In the genomic region with DNA sequence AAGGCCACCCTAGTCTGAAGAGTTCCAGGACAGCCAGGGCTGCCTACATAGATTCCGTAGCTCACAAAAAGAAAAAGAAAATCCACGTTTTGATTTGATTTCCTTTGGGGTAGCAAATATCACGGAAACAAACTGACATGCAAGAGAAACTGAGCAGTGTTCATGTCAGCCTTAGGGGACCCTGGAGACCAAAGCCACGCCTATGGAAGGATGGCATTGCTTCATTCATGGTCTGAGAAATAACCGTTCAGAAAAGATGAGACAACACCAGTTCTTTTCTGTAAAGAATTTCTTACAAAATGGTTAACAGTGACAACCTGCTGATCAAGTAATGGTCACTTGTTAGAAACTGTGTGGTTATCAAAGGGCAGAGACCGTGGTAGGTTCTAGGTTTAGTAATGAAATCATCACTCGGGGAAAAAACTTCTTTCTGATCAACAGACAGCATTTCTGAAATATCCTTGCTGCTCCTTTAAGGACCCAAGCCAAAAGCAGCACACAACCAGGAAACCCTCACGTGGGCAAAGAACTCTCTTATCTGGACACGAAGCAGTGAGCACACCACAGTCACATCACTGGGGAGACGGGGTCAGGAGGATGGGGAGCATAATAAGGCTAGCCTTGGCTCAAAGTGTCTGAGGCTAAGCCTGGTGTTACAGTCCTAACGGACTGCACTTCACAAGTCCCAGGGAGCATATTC, we compare ENCODE assay signal across 23 mouse cellular contexts. TPM values are rescaled to one million over a fixed set of nuclear protein-coding genes. Genes with fewer than 3 reads are reported as not detected.
DNase-seq lines count a peak whose midpoint lies in the region; ATAC-seq and TF ChIP-seq lines count a peak whose summit lies in the region.
"Had no signal": no experiment of that assay in that cellular context is flagged by ENCODE, and none has a peak within 500 bp of the region (broad histone marks: within the 10 kb centered on the region; RNA-seq: fewer than 3 reads in every experiment).

No protein-coding gene starts in this region.

- no peaks in the 10 kb centered on the region for H3K9me3 ChIP-seq in heart, embryonic 15.5 days (replicated peaks)
- no peaks in the 10 kb centered on the region for H3K9me3 ChIP-seq in midbrain, embryonic 11.5 days (ENCODE audit: control insufficient read depth, low read length)
- no peaks in the 10 kb centered on the region for H3K9me3 ChIP-seq in midbrain, embryonic 16.5 days (replicated peaks; ENCODE audit: control insufficient read depth, low read length, poor library complexity, severe bottlenecking)
- no peaks in the 10 kb centered on the region for H3K9me3 ChIP-seq in liver, embryonic 14.5 days (ENCODE audit: control insufficient read depth, low read length)
- H3K9me3 ChIP-seq in hindbrain, embryonic 10.5 days = no peaks in the 10 kb centered on the region
- H3K9me3 ChIP-seq: intestine, embryonic 15.5 days; limb, embryonic 15.5 days; midbrain, embryonic 13.5 days had no signal

- H3K27ac ChIP-seq in heart, embryonic 15.5 days = 0 out of 2 replicates have a peak overlapping the region, but pooled peaks have one; percentile 13
- no peak overlapping the region for H3K27ac ChIP-seq in midbrain, embryonic 11.5 days (ENCODE audit: low read depth, low read length)
- H3K27ac ChIP-seq in midbrain, embryonic 16.5 days (ENCODE audit: low read length) = no peak overlapping the region
- H3K27ac ChIP-seq in liver, embryonic 14.5 days = no peak overlapping the region
- H3K27ac ChIP-seq in hindbrain, embryonic 10.5 days = no peak overlapping the region
- H3K27ac ChIP-seq: intestine, embryonic 15.5 days; left cerebral cortex, adult 2 months; limb, embryonic 15.5 days; macrophage; midbrain, embryonic 13.5 days had no signal

- H3K4me3 ChIP-seq in heart, embryonic 15.5 days = no peak overlapping the region
- no peak overlapping the region for H3K4me3 ChIP-seq in midbrain, embryonic 11.5 days (ENCODE audit: low read depth, low read length)
- no peak overlapping the region for H3K4me3 ChIP-seq in midbrain, embryonic 16.5 days (ENCODE audit: low read depth, low read length)
- H3K4me3 ChIP-seq in liver, embryonic 14.5 days (ENCODE audit: insufficient read depth in 1 of 2, low read depth in 2 of 2, low read length in 2 of 2) = no peak overlapping the region
- no peak overlapping the region for H3K4me3 ChIP-seq in hindbrain, embryonic 10.5 days
- H3K4me3 ChIP-seq: intestine, embryonic 15.5 days; left cerebral cortex, adult 2 months; limb, embryonic 15.5 days; midbrain, embryonic 13.5 days had no signal

- H3K36me3 ChIP-seq in heart, embryonic 15.5 days = peaks cover 80% of the 10 kb centered on the region
- peaks cover 3% of the 10 kb centered on the region; the same call in 1 of the 2 replicates for H3K36me3 ChIP-seq in midbrain, embryonic 11.5 days (ENCODE audit: control insufficient read depth, insufficient read depth, low read length)
- H3K36me3 ChIP-seq in midbrain, embryonic 16.5 days (ENCODE audit: control insufficient read depth, insufficient read depth, low read length) = peaks cover 55% of the 10 kb centered on the region
- no peaks in the 10 kb centered on the region for H3K36me3 ChIP-seq in liver, embryonic 14.5 days (replicated peaks; ENCODE audit: control insufficient read depth, insufficient read depth, low read depth)
- peaks cover 97% of the 10 kb centered on the region for H3K36me3 ChIP-seq in hindbrain, embryonic 10.5 days

- no peak for TF ChIP-seq CTCF in liver, embryonic 14.5 days (IDR thresholded peaks at IDR 0.05; ENCODE audit: low read depth)

- H3K4me2 ChIP-seq in heart, embryonic 15.5 days = no peak overlapping the region
- no peak overlapping the region for H3K4me2 ChIP-seq in midbrain, embryonic 11.5 days
- H3K4me2 ChIP-seq in midbrain, embryonic 16.5 days (ENCODE audit: low read length) = no peak overlapping the region
- peak overlapping the region; percentile 11; the same call in 1 of the 2 replicates for H3K4me2 ChIP-seq in liver, embryonic 14.5 days (ENCODE audit: low read depth)
- H3K4me2 ChIP-seq: intestine, embryonic 15.5 days; limb, embryonic 15.5 days; midbrain, embryonic 13.5 days had no signal

- no peak for TF ChIP-seq EP300 in liver, embryonic 14.5 days (IDR thresholded peaks at IDR 0.05; ENCODE audit: low read depth)

- 65% methylated on average over 11 of the region's 11 CpGs for WGBS in heart, embryonic 15.5 days
- 89% methylated on average over 11 of the region's 11 CpGs for whole genome bisulfite sequencing in midbrain, embryonic 11.5 days
- 90% methylated on average over 11 of the region's 11 CpGs for WGBS in midbrain, embryonic 16.5 days
- WGBS in liver, embryonic 14.5 days (ENCODE audit: insufficient replicate concordance) = 42% methylated on average over 11 of the region's 11 CpGs
- WGBS in hindbrain, embryonic 10.5 days = 88% methylated on average over 11 of the region's 11 CpGs

- no peaks in the 10 kb centered on the region for H3K27me3 ChIP-seq in heart, embryonic 15.5 days
- H3K27me3 ChIP-seq in midbrain, embryonic 11.5 days (ENCODE audit: control insufficient read depth, insufficient read depth, low read length) = no peaks in the 10 kb centered on the region
- no peaks in the 10 kb centered on the region for H3K27me3 ChIP-seq in midbrain, embryonic 16.5 days (ENCODE audit: control insufficient read depth, insufficient read depth, low read depth, low read length)
- no peaks in the 10 kb centered on the region for H3K27me3 ChIP-seq in liver, embryonic 14.5 days (ENCODE audit: control insufficient read depth, insufficient read depth, low read length)
- no peaks in the 10 kb centered on the region for H3K27me3 ChIP-seq in hindbrain, embryonic 10.5 days (ENCODE audit: insufficient read depth, poor library complexity, severe bottlenecking)
- H3K27me3 ChIP-seq: intestine, embryonic 15.5 days; limb, embryonic 15.5 days; midbrain, embryonic 13.5 days had no signal

- no peak for ATAC-seq in heart, embryonic 15.5 days (replicated peaks; ENCODE audit: insufficient number of reproducible peaks, insufficient read depth, low FRiP score, low read depth)
- no peak for ATAC-seq in midbrain, embryonic 11.5 days (ENCODE audit: low FRiP score)
- ATAC-seq in midbrain, embryonic 16.5 days = no peak
- ATAC-seq in liver, embryonic 14.5 days (ENCODE audit: insufficient read depth) = peak; percentile 29; the same call in 1 of the 2 replicates
- peak; percentile 55; the same call in 1 of the 2 replicates for ATAC-seq in megakaryocyte-erythroid progenitor cell, adult 5-6 weeks (replicated peaks; ENCODE audit: low FRiP score, low TSS enrichment, poor library complexity, severe bottlenecking)
- ATAC-seq in erythroid progenitor cell, adult 5-6 weeks (replicated peaks; ENCODE audit: low FRiP score, poor library complexity, severe bottlenecking) = no peak
- ATAC-seq: hindbrain, embryonic 16.5 days; intestine, embryonic 15.5 days; midbrain, embryonic 13.5 days had no signal

- H3K9ac ChIP-seq in heart, embryonic 15.5 days = no peak overlapping the region
- H3K9ac ChIP-seq in midbrain, embryonic 11.5 days (ENCODE audit: low read length) = no peak overlapping the region
- no peak overlapping the region for H3K9ac ChIP-seq in midbrain, embryonic 16.5 days (ENCODE audit: low read depth, low read length)
- no peak overlapping the region for H3K9ac ChIP-seq in liver, embryonic 14.5 days (replicated peaks)
- H3K9ac ChIP-seq: intestine, embryonic 15.5 days; limb, embryonic 15.5 days; midbrain, embryonic 13.5 days had no signal

- no peak for DNase-seq in heart, adult 8-10 months (ENCODE audit: low spot score)
- DNase-seq in midbrain, embryonic 11.5 days (ENCODE audit: low spot score, missing footprints) = peak; percentile 19
- no peak for DNase-seq in liver, embryonic 14.5 days (ENCODE audit: low read depth in 3 of 3, low spot score in 3 of 3)
- no peak for DNase-seq in hindbrain, embryonic 10.5 days (ENCODE audit: low spot score)
- DNase-seq: adrenal gland, adult 2 months; cerebellum, adult 11-12 months; cerebellum, postnatal 10 days; kidney, postnatal 36 days; left cerebral cortex, postnatal 4 days; right cerebral cortex, adult 18-20 months; right cerebral cortex, postnatal 4 days; thymus, adult 18-20 months; thymus, postnatal 36 days had no signal

- peaks cover 6% of the 10 kb centered on the region; the same call in 1 of the 2 replicates for H3K4me1 ChIP-seq in heart, embryonic 15.5 days (replicated peaks)
- H3K4me1 ChIP-seq in midbrain, embryonic 11.5 days (ENCODE audit: control insufficient read depth, insufficient read depth, low read length) = no peaks in the 10 kb centered on the region
- H3K4me1 ChIP-seq in midbrain, embryonic 16.5 days (ENCODE audit: control insufficient read depth, insufficient read depth, low read length) = no peaks in the 10 kb centered on the region
- H3K4me1 ChIP-seq in liver, embryonic 14.5 days (replicated peaks; ENCODE audit: control insufficient read depth in 2 of 2, insufficient read depth in 2 of 2, low read length in 1 of 2) = peaks cover 0 to 8% of the 10 kb centered on the region in 2 experiments; a peak in 2 of 4 replicates
- H3K4me1 ChIP-seq in hindbrain, embryonic 10.5 days (replicated peaks) = 0 out of 2 replicates have a peak, but pooled peaks cover 10% of the 10 kb centered on the region
- H3K4me1 ChIP-seq: intestine, embryonic 15.5 days; limb, embryonic 15.5 days; midbrain, embryonic 13.5 days had no signal

RNA-seq across cellular contexts. Expression of gene Atp1b1, which starts 17.3 kb away (rescaled TPM):
- polyA plus RNA-seq in heart, embryonic 15.5 days (2015; fragmentation: Nextera tagmentation; extraction: Ambion mirVana) = 267 and 301 TPM in 2 replicates
- 100 to 1,000 TPM; 315 to 378 (median 343) TPM for total RNA-seq in heart, adult 8-10 months (2022)
- 35.5 and 36.7 TPM in 2 replicates for polyA plus RNA-seq in midbrain, embryonic 11.5 days (2014; fragmentation: Nextera tagmentation; extraction: Ambion mirVana)
- 238 and 311 TPM in 2 replicates for polyA plus RNA-seq in midbrain, embryonic 16.5 days (2015; fragmentation: Nextera tagmentation; extraction: Ambion mirVana)
- 6.6 and 7.9 TPM in 2 replicates for polyA plus RNA-seq in liver, embryonic 14.5 days (2012; rRNA removed)
- 6.5 and 7.6 TPM in 2 replicates for polyA plus RNA-seq in liver, embryonic 14.5 days (2014; fragmentation: Nextera tagmentation; extraction: Ambion mirVana)
- total RNA-seq in megakaryocyte-erythroid progenitor cell, adult 5-6 weeks (2014; fragmentation: Nextera tagmentation) = 1.8 and 15.5 TPM in 2 replicates
- total RNA-seq in megakaryocyte-erythroid progenitor cell, adult 5-6 weeks (2017) = 5.1 TPM in 1 of 2 replicates, not detected in the other
- polyA plus RNA-seq in hindbrain, embryonic 10.5 days (2016; fragmentation: Nextera tagmentation; extraction: Ambion mirVana) = 19.0 and 25.9 TPM in 2 replicates
- 24.9 and 41.5 TPM in 2 replicates for total RNA-seq in erythroid progenitor cell, adult 5-6 weeks (2015; ENCODE audit: low replicate concordance)
- 12.6 and 30.4 TPM in 2 replicates for total RNA-seq in erythroid progenitor cell, adult 5-6 weeks (2017; ENCODE audit: low replicate concordance)

Comparison
In these comparisons a context has a peak if more than half of its experiments do, and no peak if none do; other contexts are left out.
1. ATAC-seq: peak in liver, embryonic 14.5 days (single experiment) and megakaryocyte-erythroid progenitor cell, adult 5-6 weeks (single experiment); none in heart, embryonic 15.5 days (single experiment), midbrain, embryonic 11.5 days (single experiment), midbrain, embryonic 16.5 days (single experiment) and erythroid progenitor cell, adult 5-6 weeks (single experiment).